Mouse (Mus musculus): ENCODE data around the gene Tlr6. TPM values are rescaled to one million over a fixed set of nuclear protein-coding genes. Genes with fewer than 3 reads are reported as not detected.
A peak's percentile ranks its signal among the peaks of the same experiment; 100 is the strongest.

Tlr6 gene
- 2.2 and 6.0 TPM in 2 replicates for polyA plus RNA-seq (2011; ENCODE audit: insufficient read depth, insufficient read length, low replicate concordance, missing spikeins)

DNA sequence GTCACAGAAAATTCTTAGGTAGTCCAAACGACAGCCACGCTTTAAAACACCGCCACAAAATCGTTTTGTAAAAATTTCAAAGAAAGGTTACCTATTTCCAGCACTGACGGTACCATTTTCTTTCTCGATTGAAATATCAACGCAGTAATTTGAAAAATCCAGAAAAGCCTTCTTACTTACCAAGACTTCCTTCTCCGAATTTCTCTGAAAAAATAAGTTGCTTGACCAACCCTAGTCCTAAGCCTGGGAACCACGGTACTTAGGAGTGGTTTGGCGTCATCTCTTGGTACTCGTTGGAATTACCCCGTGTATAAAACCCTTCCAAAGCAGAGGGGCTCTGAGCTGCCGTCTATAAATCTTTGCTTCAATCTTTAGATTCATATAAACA lies at the start of gene Tlr6:
Gene Tlr6 (minus strand): TSS at position 255 of the 388 bp plus-strand sequence.
- TF ChIP-seq CTCF (IDR thresholded peaks at IDR 0.05; ENCODE audit: control insufficient read depth, insufficient read depth, low read length) (no peak), POLR2A (IDR thresholded peaks at IDR 0.05; ENCODE audit: borderline replicate concordance, control insufficient read depth, low read depth, low read length) (no peak)
- Histone ChIP-seq H3K4me3 (replicated peaks; ENCODE audit: control insufficient read depth, low read depth, low read length) (peak within 1 kb of the TSS; percentile 65), H3K4me1 (ENCODE audit: control insufficient read depth, insufficient read depth, low read length) (peaks cover 5% of the 10 kb centered on the region), H3K27ac (ENCODE audit: control insufficient read depth, insufficient read depth, low read depth, low read length, poor library complexity) (peak within 1 kb of the TSS; percentile 92)
- WGBS: 12% methylated on average over 13 of the region's 13 CpGs

DNA sequence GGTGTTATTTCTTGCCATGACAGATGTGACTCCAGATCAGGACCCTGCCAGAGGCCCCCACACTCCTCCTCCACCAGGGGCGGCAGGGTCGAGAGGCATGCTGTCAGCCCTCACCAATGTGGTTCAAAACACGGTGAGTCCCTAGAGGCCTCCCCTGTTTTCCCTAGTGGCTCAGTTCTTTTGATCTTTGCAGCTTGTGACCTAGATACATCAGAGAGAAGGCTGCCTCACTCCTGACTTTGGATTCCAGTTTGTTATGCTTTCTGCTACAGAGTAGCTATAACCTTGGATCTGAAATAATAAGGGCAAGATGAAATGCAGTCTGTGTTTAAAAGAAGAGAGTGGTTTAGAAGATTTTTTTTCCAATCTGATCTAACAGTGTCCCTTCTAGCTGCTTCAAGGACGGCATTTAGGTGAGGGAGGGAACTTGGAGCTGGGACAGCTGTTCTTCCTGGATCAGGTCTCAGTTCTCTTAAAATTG lies 46.2 kb upstream of the Tlr6 start:
- TF ChIP-seq CTCF (IDR thresholded peaks at IDR 0.05; ENCODE audit: control insufficient read depth, insufficient read depth, low read length) (no peak), POLR2A (IDR thresholded peaks at IDR 0.05; ENCODE audit: borderline replicate concordance, control insufficient read depth, low read depth, low read length) (no peak)
- Histone ChIP-seq H3K27ac (ENCODE audit: control insufficient read depth, insufficient read depth, low read depth, low read length, poor library complexity) (no peak overlapping the region), H3K4me1 (ENCODE audit: control insufficient read depth, insufficient read depth, low read length) (no peaks in the 10 kb centered on the region), H3K4me3 (replicated peaks; ENCODE audit: control insufficient read depth, low read depth, low read length) (no peak overlapping the region)
- WGBS: 60% methylated on average over 4 of the region's 4 CpGs

DNA sequence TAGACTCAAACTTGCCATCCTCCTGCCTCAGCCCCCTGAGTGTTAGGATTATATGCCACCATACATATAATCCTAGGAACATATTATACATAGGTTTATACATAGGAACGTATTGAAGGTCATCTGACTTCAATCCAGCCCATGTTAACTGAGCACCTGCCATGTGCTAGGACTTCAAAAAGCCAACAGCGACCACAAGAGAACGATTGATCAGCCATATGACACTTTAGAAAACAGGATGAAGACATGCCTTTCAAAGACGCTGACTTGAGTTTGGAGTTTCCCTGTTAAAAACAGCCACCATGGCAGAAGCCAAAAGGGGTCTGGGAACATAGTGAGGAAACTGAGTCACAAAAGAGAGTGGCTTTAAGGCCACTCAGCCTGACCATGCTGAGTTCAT lies 45.4 kb upstream of the Tlr6 start:
- 83% methylated on average over 4 of the region's 4 CpGs for WGBS
- Histone ChIP-seq H3K4me1 (ENCODE audit: control insufficient read depth, insufficient read depth, low read length) (no peaks in the 10 kb centered on the region), H3K27ac (ENCODE audit: control insufficient read depth, insufficient read depth, low read depth, low read length, poor library complexity) (no peak overlapping the region), H3K4me3 (replicated peaks; ENCODE audit: control insufficient read depth, low read depth, low read length) (no peak overlapping the region)
- TF ChIP-seq CTCF (IDR thresholded peaks at IDR 0.05; ENCODE audit: control insufficient read depth, insufficient read depth, low read length): no peak
- no peak for TF ChIP-seq POLR2A (IDR thresholded peaks at IDR 0.05; ENCODE audit: borderline replicate concordance, control insufficient read depth, low read depth, low read length)

DNA sequence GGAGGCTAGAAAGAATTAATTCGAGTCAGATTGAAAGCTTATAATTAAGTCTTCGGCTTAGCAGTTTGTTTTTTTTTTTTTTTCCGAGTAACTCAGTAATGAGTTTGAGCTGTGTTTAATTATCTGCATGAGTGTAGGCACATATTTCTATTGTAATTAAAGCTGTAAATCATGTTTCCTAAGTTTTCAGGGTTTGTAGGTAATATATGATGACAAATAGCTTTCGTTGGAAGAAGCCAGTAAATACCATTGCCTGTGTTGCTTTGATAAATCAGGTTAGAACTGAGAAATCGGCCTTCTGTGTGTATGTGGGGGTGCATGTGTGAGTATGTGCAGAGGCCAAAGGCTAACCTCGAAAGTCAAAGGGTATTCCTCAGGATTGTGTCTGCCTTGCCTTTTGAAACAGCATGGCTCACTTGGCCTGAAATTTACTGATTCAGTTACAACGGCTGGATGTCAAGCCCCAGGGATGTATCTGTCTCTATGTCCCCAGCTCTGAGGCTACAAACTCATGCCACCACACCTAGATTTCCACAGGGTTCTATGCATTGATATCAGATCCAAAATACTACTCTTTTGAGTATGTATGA lies 44.1 kb upstream of the Tlr6 start:
- Histone ChIP-seq H3K4me1 (ENCODE audit: control insufficient read depth, insufficient read depth, low read length) (no peaks in the 10 kb centered on the region), H3K4me3 (replicated peaks; ENCODE audit: control insufficient read depth, low read depth, low read length) (no peak overlapping the region), H3K27ac (ENCODE audit: control insufficient read depth, insufficient read depth, low read depth, low read length, poor library complexity) (no peak overlapping the region)
- TF ChIP-seq CTCF (IDR thresholded peaks at IDR 0.05; ENCODE audit: control insufficient read depth, insufficient read depth, low read length): no peak
- no peak for TF ChIP-seq POLR2A (IDR thresholded peaks at IDR 0.05; ENCODE audit: borderline replicate concordance, control insufficient read depth, low read depth, low read length)
- WGBS: 79% methylated on average over 7 of the region's 7 CpGs

DNA sequence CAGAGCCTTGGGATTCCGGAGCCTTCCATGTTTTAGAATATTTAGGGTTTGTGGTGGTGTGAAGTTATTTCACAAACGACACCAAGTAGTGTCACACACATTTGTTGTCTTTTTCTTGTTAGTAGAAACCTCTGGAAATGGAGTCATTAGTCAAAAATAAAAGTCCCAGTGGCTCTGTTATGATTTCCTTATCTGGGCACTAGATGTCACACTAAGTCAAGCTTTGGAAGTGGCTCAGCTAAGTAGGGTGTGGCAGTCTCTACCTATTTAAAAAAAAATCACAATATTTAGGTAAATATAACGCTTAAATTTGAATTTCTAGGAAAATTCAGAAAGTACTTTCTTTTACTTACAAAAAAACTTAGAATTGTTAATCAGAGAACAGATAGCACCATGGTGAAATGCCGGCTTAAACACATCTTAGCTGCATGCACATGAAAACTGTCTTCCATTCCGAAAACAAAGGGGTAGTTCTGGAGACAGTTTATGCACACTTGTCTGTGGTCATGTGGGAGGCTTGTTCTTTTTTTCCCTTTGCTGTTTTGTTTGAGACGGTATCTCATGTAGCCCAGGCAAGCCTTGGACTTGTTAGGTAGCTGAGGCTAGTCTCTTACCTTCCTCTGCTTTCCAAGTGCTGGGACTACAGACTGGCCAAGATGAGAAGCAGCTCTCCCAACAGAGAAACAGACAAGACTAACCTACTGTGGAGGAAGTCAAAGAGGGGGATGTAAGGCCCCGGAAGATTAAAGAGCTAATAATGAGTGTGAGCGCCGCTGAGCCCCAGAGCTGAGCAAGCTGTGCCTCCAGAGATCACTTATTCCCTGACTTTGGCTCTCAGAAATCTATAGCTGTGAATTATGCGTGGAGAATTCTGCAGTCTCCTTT lies 43.3 kb upstream of the Tlr6 start:
- Histone ChIP-seq H3K4me3 (replicated peaks; ENCODE audit: control insufficient read depth, low read depth, low read length) (no peak overlapping the region), H3K4me1 (ENCODE audit: control insufficient read depth, insufficient read depth, low read length) (no peaks in the 10 kb centered on the region), H3K27ac (ENCODE audit: control insufficient read depth, insufficient read depth, low read depth, low read length, poor library complexity) (no peak overlapping the region)
- TF ChIP-seq POLR2A (IDR thresholded peaks at IDR 0.05; ENCODE audit: borderline replicate concordance, control insufficient read depth, low read depth, low read length) (no peak), CTCF (IDR thresholded peaks at IDR 0.05; ENCODE audit: control insufficient read depth, insufficient read depth, low read length) (no peak)
- 70% methylated on average over 10 of the region's 10 CpGs for WGBS

- no peak for TF ChIP-seq POLR2A (IDR thresholded peaks at IDR 0.05; ENCODE audit: borderline replicate concordance, control insufficient read depth, low read depth, low read length)
- H3K4me1 ChIP-seq (ENCODE audit: control insufficient read depth, insufficient read depth, low read length): no peaks in the 10 kb centered on the region
- WGBS: 80% methylated on average over 2 of the region's 2 CpGs
- H3K4me3 ChIP-seq (replicated peaks; ENCODE audit: control insufficient read depth, low read depth, low read length): no peak overlapping the region
- H3K27ac ChIP-seq (ENCODE audit: control insufficient read depth, insufficient read depth, low read depth, low read length, poor library complexity): no peak overlapping the region
Measured at GRCm38 (mm10) chr5:64995408-64995807, 35.5 kb upstream of the Tlr6 start.

DNA sequence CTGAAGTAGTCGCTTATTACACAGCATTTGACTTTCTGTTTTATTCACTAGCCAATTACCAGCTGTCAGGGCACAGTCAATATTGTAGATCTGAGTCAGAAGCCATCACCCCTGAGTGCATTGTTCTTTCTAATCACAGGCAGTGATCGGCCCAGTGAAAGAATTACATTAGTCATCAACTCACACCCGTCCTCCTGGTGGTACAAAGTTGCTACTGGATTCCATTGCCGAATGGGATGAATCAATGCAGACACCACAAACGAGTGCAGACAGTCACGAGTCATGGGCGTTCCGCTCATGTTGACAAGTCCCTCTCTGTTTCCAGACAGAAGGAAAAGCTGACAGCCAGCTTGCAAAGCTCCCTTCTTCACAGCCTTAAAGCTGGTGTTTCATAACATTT lies 32.6 kb upstream of the Tlr6 start:
- TF ChIP-seq CTCF (IDR thresholded peaks at IDR 0.05; ENCODE audit: control insufficient read depth, insufficient read depth, low read length): no peak
- no peak for TF ChIP-seq POLR2A (IDR thresholded peaks at IDR 0.05; ENCODE audit: borderline replicate concordance, control insufficient read depth, low read depth, low read length)
- WGBS: 79% methylated on average over 8 of the region's 8 CpGs
- no peaks in the 10 kb centered on the region; the same call in 1 of the 2 replicates for H3K4me1 ChIP-seq (ENCODE audit: control insufficient read depth, insufficient read depth, low read length)
- no peak overlapping the region for H3K27ac ChIP-seq (ENCODE audit: control insufficient read depth, insufficient read depth, low read depth, low read length, poor library complexity)
- H3K4me3 ChIP-seq (replicated peaks; ENCODE audit: control insufficient read depth, low read depth, low read length): no peak overlapping the region

- Histone ChIP-seq H3K4me1 (ENCODE audit: control insufficient read depth, insufficient read depth, low read length) (peaks cover 4% of the 10 kb centered on the region; the same call in 1 of the 2 replicates), H3K4me3 (replicated peaks; ENCODE audit: control insufficient read depth, low read depth, low read length) (no peak overlapping the region), H3K27ac (ENCODE audit: control insufficient read depth, insufficient read depth, low read depth, low read length, poor library complexity) (peak overlapping the region; percentile 55; the same call in 1 of the 2 replicates)
- no peak for TF ChIP-seq POLR2A (IDR thresholded peaks at IDR 0.05; ENCODE audit: borderline replicate concordance, control insufficient read depth, low read depth, low read length)
- no peak for TF ChIP-seq CTCF (IDR thresholded peaks at IDR 0.05; ENCODE audit: control insufficient read depth, insufficient read depth, low read length)
- WGBS: 61% methylated on average over 1 of the region's 1 CpGs
Measured at GRCm38 (mm10) chr5:64989940-64990339, 30.0 kb upstream of the Tlr6 start.

All from bone marrow, adult 2 months (tissue).